Mouse (Mus musculus) cerebellum, postnatal 36 days (tissue): ENCODE measurements around the gene Eid2b.
"Not testable (repeated sequence)": the region's sequence is repeated elsewhere in the genome, so short reads cannot be mapped to it uniquely, and the experiment has no call there.

ENCODE experiments used
- DNase-seq, 2 experiments: peaks; one replicate each; pipeline ENCODE4 v3.0.0; 2021 to 2022; ENCODE audit warnings: mixed read lengths in 2 of 2

Gene Eid2b

DNA sequence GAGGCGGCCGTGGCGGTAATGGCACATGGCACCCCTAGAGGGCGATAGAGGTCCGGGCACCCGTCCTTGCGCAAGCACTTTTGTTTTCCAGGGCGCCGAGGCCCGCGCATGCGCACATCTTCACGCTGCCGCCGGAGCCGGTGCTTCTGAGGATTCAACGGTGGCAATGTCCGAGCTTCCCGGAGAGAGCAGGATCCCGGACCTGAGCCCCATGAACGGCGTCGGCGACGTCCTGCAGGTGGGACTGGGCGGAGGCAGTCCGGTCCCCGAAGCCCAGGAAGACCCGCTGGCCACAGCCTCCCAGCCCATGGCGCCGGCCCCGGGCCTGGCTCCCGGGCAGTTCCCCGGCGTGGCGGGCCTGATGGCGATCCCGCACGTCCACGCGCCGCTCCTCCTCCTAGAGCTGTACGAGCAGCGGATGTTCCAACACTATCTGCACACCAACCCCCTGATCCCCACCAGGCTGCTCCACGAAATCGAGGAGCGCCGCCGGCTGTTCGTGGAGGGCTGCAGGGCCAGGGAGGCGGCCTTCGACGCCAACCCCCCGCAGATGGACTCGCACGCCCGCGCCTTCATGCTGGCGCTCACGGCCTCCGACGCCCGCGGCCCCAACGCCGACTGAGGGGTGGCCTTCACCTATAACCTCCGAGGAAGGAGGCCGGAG, at the start of gene Eid2b:
Eid2b (plus strand) TSS at position 125 of the 664 bp plus-strand sequence.
- peak; percentile 98 to 99 for DNase-seq

DNA sequence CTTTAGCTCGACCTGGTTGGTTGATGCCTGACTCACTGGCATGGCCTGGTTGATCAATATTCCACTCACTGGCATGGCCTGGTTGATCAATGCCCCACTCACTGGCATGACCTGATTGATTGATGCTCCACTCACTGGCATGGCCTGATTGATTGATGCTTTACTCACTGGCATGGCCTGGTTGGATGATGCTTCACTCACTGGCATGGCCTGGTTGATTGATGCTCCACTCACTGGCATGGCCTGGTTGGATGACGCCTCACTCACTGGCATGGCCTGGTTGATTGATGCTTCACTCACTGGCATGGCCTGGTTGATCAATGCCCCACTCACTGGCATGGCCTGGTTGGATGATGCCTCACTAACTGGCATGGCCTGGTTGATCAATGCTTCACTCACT, 33.6 kb upstream of the Eid2b start:
- not testable (repeated sequence) for DNase-seq

DNA sequence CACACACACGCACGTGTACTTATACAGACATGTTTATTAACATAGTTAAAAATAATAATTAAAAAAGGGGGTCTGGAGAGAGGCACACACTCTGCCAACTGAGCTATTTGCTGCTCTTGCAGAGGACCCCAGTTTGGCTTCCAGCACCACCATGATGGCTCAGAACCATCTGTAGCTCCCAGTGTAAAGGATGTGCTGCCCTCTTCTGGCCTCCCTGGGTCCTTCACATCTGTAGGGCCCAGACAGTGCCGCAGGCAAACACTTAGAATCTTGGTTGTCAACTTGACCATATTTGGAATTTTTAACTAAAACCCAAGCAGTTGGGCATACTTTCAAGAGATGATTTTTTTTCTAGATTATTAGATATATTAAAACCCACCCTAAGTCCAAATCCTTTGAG, 28.6 kb upstream of the Eid2b start:
- no peak for DNase-seq

DNA sequence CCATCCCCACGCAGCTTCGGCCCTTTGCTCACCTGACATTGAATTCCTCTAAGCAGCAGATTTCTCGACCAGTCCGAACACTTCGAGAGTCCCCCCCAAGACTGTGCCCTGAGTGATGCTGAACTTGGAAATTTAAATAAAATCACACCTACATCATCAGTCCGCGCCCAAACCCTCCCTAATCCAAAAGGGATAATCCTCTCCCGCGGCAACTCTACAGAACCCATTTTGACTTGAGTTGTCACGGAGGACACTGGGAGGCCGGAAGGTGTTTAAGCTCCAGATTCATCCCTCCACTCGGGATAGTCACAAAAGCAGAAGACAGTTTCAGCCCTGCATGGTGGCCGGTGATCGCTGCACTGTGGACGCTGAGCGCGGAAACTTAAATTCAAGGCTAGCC, 25.6 kb upstream of the Eid2b start:
- no peak for DNase-seq

DNA sequence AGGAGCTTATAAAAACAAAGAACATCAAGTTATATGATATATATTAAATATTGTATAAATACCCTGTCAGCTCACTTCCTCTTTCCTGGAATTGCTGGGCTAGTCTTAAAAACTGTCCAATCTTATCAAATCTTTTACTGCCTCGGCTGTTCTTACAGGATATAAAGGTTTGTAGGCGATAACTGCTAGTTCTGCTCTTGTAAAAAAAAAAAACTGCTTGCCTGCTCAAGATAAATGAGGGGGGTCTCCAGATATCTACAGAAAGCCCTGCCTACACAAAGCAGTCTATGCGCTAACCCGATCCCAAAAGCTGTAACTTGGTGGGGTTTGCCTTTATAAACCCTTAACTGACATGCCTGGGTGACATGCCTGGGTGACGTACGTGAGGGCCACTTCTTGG, 22.9 kb upstream of the Eid2b start:
- DNase-seq, result no peak

DNA sequence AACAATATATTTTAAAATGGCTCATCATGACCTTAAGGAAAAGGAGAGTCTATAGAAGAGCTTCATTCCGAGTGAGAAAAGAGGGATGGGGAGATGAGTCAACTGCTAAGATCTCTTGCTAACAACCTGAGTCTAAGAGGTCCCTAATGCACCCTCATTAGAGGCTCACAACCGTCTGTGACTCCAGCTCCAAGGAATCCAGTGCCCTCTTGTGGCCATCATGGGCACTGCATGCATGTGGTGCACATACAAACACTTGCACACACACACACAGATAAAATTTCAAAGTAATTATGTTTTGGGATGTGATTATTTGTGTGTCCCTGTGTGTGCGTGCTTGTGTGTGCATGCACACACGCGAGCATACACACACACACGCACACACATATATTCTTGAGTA, 22.1 kb upstream of the Eid2b start:
- no peak for DNase-seq

DNA sequence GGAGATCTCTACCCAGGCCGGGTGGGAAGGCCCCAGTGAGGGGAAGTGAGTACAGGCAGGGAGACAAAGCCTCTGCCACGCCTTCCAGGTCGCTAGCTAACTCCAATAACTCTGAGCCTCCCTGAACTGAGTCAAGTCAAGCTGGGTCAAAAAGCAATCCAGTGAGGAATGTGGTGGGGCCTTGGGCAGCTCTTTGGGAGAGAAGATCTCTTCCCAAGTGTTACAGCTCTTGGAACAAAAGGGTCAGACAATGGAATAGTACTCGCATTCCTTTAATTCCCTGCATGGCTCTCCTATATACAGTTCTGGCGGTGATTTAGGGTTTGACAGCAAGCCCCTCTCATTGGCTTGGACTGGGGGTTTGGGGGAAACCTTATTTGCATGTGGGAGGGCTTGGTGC, 14.7 kb upstream of the Eid2b start:
- no peak for DNase-seq

DNA sequence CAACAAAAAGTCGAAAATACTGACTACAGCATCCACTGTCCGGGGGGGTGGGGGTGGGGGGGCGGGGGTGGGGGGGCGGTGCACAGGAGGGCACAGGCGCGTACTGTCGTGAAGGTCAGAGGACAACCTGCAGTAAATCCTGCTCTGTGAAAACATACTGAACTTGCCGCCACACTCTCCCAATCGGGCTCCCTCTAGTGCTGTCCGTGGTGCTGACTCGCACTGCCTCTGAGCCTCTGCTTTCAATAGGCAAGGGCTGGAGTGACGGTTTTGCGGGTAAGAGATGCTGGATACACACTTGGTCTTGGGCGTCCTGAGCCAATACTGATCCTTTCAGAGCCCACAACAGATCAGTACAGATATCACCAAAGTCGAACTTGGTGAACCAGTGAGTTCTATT, 13.8 kb upstream of the Eid2b start:
- no peak for DNase-seq

DNA sequence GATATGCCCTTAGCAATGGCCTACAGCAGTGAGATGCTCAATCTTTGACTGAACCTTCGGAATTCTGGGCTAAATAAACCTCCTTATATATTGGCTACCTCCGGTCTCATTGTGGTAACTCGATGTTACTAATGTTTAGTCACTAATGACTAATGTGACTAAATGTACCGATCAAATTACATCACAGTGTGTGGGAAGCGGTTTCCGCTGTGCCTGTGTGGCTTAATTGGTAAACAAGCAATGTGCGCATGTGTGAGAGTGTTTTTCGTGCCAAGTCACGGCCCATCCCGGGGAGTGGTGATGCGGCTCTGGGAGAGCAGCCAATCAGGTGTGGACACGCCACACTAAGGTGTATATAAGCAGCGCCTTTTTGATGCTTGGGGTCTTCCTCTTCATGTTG, 12.1 kb upstream of the Eid2b start:
- no peak for DNase-seq

DNA sequence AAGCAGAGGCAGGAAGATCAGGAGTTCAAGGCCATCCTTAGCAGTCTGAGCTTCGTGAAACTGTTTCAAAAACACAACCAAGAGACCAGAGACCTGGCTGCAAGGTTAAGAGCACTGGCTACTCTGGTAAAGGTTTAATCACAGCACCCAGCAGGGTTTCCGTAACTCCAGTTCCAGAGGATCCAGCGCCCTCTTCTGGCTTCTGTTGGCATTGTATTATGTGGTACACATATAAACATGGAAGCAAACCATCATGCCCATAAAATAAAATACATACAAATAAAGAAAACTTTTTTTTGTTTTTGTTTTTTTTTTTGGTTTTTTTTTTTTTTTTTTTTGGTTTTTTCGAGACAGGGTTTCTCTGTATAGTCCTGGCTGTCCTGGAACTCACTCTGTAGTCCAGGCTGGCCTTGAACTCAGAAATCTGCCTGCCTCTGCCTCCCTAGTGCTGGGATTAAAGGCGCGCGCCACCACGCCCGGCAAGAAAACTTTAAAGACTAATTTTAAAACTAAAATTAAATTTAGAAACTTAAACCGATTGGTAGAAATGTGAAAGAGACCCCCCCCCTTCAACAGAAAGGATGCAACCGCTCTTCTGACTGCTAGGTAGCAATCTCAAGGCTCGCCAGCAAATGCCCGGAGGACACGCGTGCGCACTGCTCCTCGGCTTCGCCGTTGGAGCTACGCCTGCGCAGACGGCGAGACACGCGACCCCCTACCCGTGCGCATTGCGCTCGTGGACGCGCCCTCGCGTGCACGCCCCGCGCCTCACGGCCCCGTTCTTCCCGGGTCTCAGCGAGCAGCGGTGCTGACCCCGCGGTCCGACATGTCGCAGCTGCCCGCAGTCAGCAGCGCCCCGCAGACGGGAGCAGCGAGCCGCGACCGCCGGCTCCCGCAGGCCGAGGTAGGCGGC, 10.2 kb upstream of the Eid2b start, which contains the start of gene Eid2:
Eid2 (plus strand) TSS at position 753 of the 913 bp plus-strand sequence.
- peak; percentile 94 to 95 for DNase-seq

DNA sequence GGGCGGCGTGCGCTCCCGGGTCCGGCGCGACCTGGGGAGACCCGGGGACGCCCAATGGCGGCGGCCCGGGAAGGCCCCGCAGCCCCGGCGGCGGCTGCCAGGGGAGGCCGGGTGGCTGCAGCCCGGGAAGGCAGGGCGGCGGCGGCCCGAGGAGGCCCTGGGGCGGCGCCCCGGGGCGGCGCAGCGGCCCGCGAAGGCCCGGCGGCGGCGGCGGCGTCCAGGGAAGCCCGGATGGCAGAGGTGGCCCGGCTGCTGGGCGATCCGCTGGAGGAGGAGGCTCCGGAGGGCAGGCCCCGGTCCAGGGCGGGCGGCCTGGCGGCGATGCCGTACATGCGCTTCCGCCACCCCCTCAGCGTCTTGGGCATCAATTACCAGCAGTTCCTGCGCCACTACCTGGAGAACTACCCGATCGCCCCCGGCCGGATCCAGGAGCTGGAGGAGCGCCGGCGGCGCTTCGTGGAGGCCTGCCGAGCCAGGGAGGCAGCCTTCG, 9.5 kb upstream of the Eid2b start:
- DNase-seq, result peak; percentile 57 to 69

DNA sequence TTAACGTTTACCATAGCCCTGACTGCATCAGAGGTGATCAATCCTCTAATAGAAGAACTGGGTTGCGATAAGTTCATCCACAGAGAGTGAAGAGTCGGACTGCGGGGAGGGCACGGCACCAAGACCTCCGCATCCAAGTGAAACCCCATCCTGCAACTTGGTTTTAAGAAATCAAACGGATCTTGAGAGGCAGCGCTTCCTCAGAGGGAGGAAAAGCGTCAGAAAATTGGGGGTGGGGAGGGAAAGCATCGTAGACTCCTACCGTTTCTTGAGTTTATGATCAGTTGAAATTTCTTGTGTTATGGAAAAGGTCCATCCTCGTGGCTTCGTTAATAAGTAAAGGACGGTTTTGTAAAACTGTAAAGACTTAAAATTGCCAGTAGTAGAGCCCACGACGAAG, 9.0 kb upstream of the Eid2b start:
- DNase-seq, result no peak

DNA sequence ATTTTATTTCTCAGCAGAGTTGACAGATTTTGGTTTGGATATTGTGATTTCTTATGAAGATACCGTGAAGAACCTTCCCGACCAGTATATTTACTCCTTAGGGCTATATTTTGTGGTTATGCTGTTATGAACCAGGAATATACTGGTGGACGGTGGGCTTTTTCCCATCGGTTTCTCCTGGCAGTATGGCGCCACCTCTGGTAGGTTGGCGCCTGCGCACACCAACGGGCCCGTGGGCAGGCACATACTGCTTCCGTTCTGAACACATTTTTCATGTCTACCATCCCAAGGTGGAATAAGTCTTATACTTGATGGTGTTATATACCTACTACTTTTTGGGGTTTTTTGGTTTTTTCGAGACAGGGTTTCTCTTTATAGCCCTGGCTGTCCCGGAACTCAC, 8.2 kb upstream of the Eid2b start:
- no peak for DNase-seq

DNA sequence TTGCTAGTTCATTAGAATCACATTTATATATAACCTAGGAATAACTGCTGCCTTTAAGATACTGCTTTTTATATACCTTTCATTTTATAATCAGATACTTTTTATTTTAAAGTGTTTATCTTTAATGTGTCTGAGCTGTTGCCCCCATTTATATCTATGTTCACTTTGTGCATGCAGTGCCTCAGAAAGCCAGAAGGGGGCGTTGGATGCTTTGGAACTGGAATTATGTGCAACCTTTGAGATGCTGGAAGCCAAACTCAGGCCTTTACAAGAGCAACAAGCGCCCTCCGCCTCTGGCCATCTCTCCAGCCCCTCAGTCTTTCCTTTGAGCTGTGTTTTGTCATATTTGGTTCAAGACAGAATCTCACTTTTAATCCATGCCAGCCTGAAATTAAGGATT, 5.8 kb upstream of the Eid2b start:
- no peak for DNase-seq

DNA sequence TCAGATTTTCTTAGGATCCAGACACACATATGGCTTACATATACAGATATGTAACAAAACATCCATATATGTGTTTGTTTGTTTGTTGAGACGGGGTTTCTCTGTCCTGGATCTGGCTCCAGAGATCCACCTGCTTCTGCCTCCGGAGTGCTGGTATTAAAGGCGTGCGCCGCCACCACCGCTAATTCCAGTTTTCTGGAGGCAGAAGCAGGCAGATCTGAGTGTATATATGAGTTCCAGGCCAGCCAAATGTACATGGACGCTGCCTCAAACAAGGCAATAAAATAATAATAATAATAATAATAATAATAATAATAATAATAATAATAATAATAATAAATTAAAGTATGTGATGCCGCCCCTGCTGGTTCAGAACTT, 313 bp upstream of the Eid2b start:
- DNase-seq, result no peak

DNA sequence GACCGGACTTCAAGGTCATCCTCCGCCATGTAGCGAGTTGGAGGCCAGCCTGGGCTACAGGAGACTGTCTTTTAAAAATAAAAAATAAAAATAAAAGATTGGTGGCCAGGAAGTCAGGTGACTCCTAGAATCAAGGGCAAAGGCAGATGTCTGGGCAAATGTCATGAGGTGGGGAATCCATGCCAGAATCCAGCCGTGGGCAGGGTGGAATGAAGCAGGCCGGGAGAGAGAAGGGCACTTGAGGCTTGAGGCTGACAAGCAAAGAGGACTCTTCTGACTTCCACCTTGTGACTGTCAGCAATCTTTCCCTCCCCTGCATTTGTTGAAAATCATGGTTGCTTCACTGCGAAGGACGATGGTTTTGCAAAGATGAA, 727 bp downstream of the Eid2b start:
- no peak for DNase-seq

DNA sequence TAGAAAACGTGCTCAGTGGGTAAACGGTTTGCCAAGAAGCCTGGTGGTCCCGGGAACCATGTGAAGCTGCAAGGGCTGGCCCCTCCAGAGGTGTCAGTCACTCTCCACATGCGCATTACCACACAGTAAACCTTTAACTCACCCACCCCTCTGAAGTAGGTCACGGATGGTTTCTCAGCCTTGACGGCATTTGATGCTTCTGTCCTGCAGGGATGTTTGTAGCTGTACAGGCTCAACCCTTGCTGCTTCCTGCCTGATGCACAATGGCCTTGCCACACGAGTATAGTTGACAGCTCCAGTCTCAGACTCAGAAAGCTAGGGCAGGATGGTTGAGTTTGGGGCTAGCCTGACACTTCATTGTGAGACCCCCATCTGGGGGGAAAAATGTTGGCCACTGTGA, 3.1 kb downstream of the Eid2b start:
- DNase-seq, result no peak

DNA sequence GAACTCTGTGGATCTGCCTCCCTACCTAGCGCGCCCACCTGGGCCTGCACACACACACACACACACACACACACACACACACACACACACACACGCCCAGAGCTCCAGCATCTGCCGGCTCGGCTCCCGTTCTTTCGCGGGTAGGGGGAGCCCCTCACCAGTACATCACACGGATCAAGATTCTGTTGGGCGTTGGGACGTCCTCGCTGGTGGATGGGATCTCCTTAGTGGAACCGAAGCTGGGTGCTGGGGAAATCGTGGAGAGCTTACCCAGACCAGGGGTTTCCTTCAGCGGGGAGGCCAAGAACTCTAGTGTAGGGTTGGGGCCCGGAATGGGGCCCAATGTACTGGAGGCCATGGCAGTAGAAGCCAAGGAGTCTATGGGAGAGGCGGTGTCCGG, 12.6 kb downstream of the Eid2b start:
- no peak for DNase-seq

DNA sequence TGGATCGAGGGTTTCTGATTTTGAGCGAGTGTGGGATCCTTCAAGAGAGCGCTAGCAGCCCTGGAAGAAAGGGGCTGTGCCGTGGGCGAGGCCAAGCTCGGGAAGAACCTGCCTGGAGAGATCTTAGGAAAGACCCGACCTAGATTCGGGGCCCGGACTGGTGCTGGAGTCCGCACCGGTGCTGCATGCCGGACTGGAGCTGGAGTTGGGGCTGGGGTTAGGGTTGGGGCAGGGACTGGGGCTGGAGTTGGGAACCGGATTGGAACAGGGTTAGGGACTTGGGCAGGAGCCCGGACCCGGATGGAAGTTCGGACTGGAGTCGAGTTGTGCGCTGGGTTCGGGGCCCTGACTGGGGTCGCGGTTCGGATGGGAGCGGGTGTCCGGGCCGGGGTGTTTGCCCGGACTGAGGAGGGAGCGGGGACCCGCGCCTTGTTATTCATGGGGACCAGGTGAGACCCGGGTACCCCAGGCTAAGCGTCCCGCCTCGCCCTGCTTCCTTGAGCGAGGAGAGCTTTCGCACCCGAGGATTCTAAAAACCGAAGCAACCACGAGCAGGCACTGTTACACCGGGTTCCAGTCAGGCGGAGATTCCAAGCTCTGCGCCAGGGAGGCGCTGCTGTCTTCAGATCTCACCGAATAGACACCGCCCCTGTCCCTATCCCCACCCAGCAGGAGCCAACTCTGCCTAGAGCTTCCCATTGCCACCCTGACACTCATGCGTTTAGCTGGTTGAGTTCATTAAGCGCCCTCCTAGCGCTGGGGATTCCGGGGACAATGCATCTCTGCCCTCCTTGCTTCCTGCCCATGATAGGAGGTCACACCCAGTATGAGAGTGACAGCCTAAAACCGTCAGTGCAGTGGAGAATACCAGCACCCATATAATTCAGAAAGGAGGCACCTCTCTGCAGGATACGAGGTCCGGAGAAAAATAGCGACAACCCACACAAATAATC, 13.4 kb downstream of the Eid2b start, which contains the start of gene Selenov:
Selenov (minus strand) TSS at position 549 of the 953 bp plus-strand sequence.
- DNase-seq, result peak; percentile 56 to 60

DNA sequence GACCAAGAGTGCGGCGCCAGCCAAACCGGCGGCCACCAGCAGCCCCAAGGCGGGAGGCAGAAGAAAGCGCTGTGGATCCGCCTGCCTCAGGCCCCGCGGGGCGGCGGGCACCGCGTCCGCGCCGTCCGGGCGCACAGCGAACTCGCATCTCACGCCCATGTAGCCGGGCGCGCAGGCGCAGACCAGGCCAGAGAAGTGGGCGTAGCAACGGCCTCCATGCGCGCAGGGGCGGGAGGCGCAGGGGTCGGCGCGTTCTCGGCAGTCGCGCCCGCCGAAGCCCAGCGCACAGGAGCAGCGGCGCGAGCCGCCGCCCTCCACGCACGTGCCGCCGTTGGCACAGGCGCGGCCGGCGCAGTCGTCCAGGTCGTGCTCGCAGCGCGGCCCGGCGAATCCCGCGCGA, 16.9 kb downstream of the Eid2b start:
- DNase-seq, result peak; percentile 46 to 62

DNA sequence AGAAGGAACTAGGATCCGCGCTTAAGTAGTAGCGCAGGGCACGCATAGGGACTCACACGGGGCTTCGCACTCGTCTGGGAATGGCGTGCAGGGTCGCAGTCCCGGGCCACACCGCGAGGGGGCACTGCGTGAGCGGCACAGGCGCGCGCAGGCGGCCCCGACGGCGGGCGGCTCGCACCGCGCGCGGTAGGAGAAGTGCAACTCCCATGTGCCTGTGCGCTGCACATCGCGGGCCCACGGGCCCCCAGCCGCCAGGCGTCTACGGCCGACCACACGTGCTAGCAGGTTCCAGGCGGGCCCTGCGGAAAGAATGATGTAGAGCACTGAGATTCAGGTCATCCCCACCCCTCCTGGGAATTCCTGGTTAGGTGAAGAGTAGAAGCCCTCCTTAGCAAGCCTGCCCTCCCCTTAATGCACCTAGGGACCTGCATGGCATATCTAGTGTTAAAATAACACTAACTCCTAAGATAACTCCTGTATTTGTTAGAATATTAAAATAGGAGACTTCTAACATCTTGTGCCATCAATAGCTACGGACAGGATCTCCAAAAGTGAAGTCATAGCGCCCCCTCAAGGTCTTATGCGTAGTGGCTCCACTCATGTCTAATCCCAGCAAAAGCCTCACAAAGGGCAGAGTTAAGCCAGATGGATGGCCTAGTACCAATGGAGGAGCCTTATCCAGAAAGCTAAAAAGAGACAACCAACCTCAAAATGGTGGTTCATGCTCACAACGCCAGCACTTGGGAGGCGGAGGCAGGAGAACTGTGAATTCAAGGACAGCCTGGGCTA, 21.5 kb downstream of the Eid2b start:
- peak; percentile 54 to 65 for DNase-seq
